Mouse (Mus musculus): ENCODE measurements around the gene Rab5c.

GRCm38 (mm10) chr11:100703851-100704531 is 34.0 kb downstream of the Rab5c start, which contains the start of gene Dhx58:
- TF ChIP-seq CTCF (IDR thresholded peaks at IDR 0.05; ENCODE audit: insufficient read depth, low read depth, low read length) (no peak), POLR2A (IDR thresholded peaks at IDR 0.05; ENCODE audit: insufficient read depth, low read depth, low read length) (no peak)
